Mouse (Mus musculus) heart, embryonic 12.5 days (tissue): ENCODE results near the gene Zbtb5. TPM values are rescaled to one million over a fixed set of nuclear protein-coding genes. Genes with fewer than 3 reads are reported as not detected.

Experiments used
- ATAC-seq: fragments of 200-750 bp; cut with Nextera tagmentation; 2 replicates; pipeline ENCODE4 v1.8.0; 2017; ENCODE audit warnings: moderate TSS enrichment, moderate library complexity; ENCODE audit not compliant: insufficient number of reproducible peaks, low FRiP score
- H3K27ac ChIP-seq: fragments of 300-500 bp; sonication (generic); 2 replicates; pipeline ENCODE4 v1.5.1; 2016; ENCODE audit warnings: mild to moderate bottlenecking, moderate library complexity; ENCODE audit not compliant: poor library complexity, severe bottlenecking
- H3K27me3 ChIP-seq: fragments of 300-500 bp; sonication (generic); replicated peaks from 2 replicates; pipeline ENCODE4 v1.6.1; 2016; ENCODE audit warnings: mild to moderate bottlenecking, moderate library complexity
- H3K36me3 ChIP-seq: fragments of 300-500 bp; sonication (generic); 2 replicates; pipeline ENCODE4 v1.6.1; 2016; ENCODE audit warnings: mild to moderate bottlenecking, moderate library complexity
- H3K4me1 ChIP-seq: fragments of 300-500 bp; sonication (generic); replicated peaks from 2 replicates; pipeline ENCODE4 v1.6.1; 2016; ENCODE audit warnings: mild to moderate bottlenecking
- H3K4me2 ChIP-seq: fragments of 300-500 bp; sonication (generic); 2 replicates; pipeline ENCODE4 v1.6.1; 2016; ENCODE audit warnings: mild to moderate bottlenecking, moderate library complexity
- H3K4me3 ChIP-seq: fragments of 300-500 bp; sonication (generic); 2 replicates; pipeline ENCODE4 v1.5.1; 2016; ENCODE audit warnings: mild to moderate bottlenecking
- H3K9ac ChIP-seq: fragments of 300-500 bp; sonication (generic); 2 replicates; pipeline ENCODE4 v1.6.1; 2016; ENCODE audit warnings: mild to moderate bottlenecking, moderate library complexity
- H3K9me3 ChIP-seq: fragments of 300-500 bp; sonication (generic); replicated peaks from 2 replicates; pipeline ENCODE4 v1.6.1; 2016; ENCODE audit warnings: mild to moderate bottlenecking, moderate library complexity
- WGBS: fragments of 180-500 bp; shearing (Covaris S2); methylation state at CpG from one replicate; pipeline ENCODE4 v1.1.7; 2016; 5-methylcytosine and 5-hydroxymethylcytosine counted together
- polyA plus RNA-seq: library from polyadenylated mRNA; unstranded; fragments of >200 nt; fragmentation: Nextera tagmentation; extraction: Ambion mirVana; gene quantifications from 2 replicates; pipeline ENCODE4 v1.2.1, GENCODE M21; 2016

Gene Zbtb5
- polyA plus RNA-seq, 1 experiment from 2014 or later, result 20.4 TPM

- 30% methylated on average over 5 of the region's 5 CpGs for WGBS
- H3K4me2 ChIP-seq, result peak overlapping the region; percentile 88
- H3K9ac ChIP-seq, result peak overlapping the region; percentile 80
- no peak for ATAC-seq
- peaks cover 32% of the 10 kb centered on the region for H3K36me3 ChIP-seq
- H3K27me3 ChIP-seq, result no peaks in the 10 kb centered on the region
- H3K27ac ChIP-seq, result peak overlapping the region; percentile 81
- peak overlapping the region; percentile 64 for H3K4me3 ChIP-seq
- H3K9me3 ChIP-seq, result no peaks in the 10 kb centered on the region
- peaks cover 30% of the 10 kb centered on the region for H3K4me1 ChIP-seq
Observed at GRCm38 (mm10) chr4:44981974-44982287, 30.3 kb downstream of the Zbtb5 start.

DNA sequence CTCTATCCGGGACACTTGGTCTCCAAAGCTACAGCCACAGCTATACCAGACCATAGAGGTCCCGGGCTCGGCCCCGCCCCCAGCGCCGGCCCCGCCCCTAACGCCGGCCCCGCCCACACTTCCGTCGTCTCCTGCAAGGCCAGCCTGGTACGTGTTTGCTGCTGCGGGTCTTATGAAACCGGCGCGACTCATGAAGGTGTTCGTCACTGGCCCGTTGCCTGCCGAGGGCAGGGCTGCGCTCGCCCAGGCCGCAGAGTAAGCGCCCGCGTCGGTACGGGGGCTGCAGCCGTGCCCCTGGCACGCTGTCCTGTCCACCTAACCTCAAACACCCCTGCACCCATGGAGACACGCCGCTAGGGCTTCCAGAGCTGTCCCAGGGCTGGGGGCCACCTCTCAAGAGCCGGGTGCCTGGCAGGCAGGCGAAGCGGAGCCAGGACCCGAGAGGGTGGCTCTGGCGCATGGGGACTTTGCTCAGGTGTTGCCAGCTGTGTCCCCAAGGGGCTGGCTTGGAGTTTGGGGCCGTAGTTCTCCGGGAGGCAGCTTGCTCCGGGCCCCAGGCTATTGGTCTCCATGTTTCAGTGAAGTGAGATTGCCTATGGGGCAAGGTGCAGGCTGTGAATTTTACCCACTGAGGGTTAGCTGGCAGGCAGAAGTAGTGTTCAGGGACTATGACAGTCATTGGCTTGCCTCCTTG, 30.8 kb downstream of the Zbtb5 start, which contains the start of gene Grhpr:
Grhpr (plus strand) TSS at position 116 of the 694 bp plus-strand sequence.
- peaks cover 27% of the 10 kb centered on the region for H3K36me3 ChIP-seq
- peak within 1 kb of the TSS; percentile 80 for H3K9ac ChIP-seq
- H3K9me3 ChIP-seq, result no peaks in the 10 kb centered on the region
- peaks cover 30% of the 10 kb centered on the region for H3K4me1 ChIP-seq
- H3K4me2 ChIP-seq, result peak within 1 kb of the TSS; percentile 88
- peak; percentile 96 for ATAC-seq
- no peaks in the 10 kb centered on the region for H3K27me3 ChIP-seq
- peak within 1 kb of the TSS; percentile 64 for H3K4me3 ChIP-seq
- peak within 1 kb of the TSS; percentile 81 for H3K27ac ChIP-seq
- WGBS, result 1% methylated on average over 40 of the region's 40 CpGs

DNA sequence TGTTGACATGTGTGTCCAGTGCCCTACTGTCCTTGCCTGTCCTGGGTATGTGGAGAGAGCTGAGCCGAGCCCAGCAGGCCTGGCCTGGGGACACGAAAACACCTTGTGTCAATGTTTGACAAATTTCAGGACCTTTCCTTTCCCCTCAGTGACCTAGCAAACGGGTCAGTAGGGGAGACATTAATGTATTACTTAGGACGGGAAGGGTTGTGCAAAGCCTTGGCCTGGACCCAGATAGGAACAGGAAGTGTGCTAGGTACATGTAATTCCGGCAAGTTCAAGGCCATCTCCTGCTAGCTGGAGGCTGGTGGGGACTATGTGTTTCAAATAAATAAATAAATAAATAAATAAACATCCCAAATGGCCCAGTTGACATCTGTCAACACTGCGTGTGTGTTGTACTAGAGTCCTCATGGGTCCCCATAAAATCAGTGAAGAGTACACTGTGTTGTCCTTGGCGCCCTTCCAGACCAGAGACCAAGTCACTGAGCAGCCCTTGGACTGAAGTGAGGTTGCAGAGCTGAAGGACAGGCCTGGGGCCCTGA, 32.3 kb downstream of the Zbtb5 start:
- H3K27me3 ChIP-seq, result no peaks in the 10 kb centered on the region
- H3K36me3 ChIP-seq, result peaks cover 12% of the 10 kb centered on the region
- H3K4me2 ChIP-seq, result no peak overlapping the region
- no peak for ATAC-seq
- H3K9me3 ChIP-seq, result no peaks in the 10 kb centered on the region
- WGBS, result 72% methylated on average over 7 of the region's 7 CpGs
- no peak overlapping the region for H3K9ac ChIP-seq
- peaks cover 30% of the 10 kb centered on the region for H3K4me1 ChIP-seq
- H3K4me3 ChIP-seq, result no peak overlapping the region
- no peak overlapping the region for H3K27ac ChIP-seq

GRCm38 (mm10) chr4:44978175-44978574, 34.0 kb downstream of the Zbtb5 start:
- H3K4me1 ChIP-seq, result peaks cover 31% of the 10 kb centered on the region
- no peak for ATAC-seq
- no peak overlapping the region for H3K4me3 ChIP-seq
- 79% methylated on average over 5 of the region's 5 CpGs for WGBS
- H3K9me3 ChIP-seq, result no peaks in the 10 kb centered on the region
- no peaks in the 10 kb centered on the region for H3K27me3 ChIP-seq
- no peak overlapping the region for H3K9ac ChIP-seq
- no peak overlapping the region for H3K4me2 ChIP-seq
- H3K27ac ChIP-seq, result no peak overlapping the region
- H3K36me3 ChIP-seq, result no peaks in the 10 kb centered on the region

DNA sequence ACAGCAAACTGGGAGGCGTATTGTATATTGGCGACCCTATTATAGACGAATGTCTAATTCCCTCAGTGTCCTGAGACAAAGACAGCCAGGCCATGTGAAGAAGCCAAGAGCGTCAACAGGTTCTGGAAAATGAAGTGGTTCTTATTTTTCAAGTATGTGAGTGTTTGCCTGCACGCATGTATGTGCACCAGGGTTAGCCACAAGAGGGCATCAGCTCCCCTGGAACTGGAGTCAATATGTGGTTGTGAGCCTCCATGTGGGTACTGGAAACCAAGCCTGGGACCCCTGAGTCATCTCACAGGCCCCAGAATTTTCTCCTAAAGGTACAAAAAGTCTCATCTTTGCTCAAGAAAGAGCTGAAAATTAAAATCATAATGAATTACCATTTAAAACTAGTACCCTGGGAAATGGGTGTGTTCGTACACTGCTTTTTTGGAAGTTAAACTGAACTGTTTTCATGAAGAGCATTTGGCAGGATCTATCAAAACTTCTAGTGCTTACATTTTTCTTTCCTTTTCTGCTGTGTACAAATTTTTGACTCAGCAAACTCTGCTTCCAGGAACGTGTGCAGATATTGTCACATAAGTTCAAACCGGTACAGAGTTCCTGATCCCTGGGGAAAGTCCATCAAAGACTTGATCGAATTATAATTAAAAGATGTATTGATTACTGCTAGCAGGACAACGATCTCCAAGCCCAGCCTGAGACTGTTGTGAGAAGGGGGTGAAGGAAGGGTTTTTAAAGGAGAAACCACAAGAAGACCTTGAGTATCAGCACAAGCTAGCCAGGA, 35.1 kb downstream of the Zbtb5 start:
- Histone ChIP-seq H3K9ac (no peak overlapping the region), H3K4me1 (peaks cover 21% of the 10 kb centered on the region), H3K4me3 (no peak overlapping the region), H3K27me3 (no peaks in the 10 kb centered on the region), H3K4me2 (no peak overlapping the region), H3K36me3 (no peaks in the 10 kb centered on the region), H3K27ac (no peak overlapping the region), H3K9me3 (no peaks in the 10 kb centered on the region)
- ATAC-seq, result no peak
- 78% methylated on average over 10 of the region's 10 CpGs for WGBS

- no peak overlapping the region for H3K4me3 ChIP-seq
- no peak overlapping the region for H3K27ac ChIP-seq
- ATAC-seq, result no peak
- no peak overlapping the region for H3K4me2 ChIP-seq
- H3K4me1 ChIP-seq, result peaks cover 21% of the 10 kb centered on the region
- H3K9me3 ChIP-seq, result no peaks in the 10 kb centered on the region
- no peaks in the 10 kb centered on the region for H3K36me3 ChIP-seq
- 70% methylated on average over 6 of the region's 6 CpGs for WGBS
- no peak overlapping the region for H3K9ac ChIP-seq
- H3K27me3 ChIP-seq, result no peaks in the 10 kb centered on the region
Observed at GRCm38 (mm10) chr4:44976026-44976615, 36.1 kb downstream of the Zbtb5 start.

- H3K4me1 ChIP-seq, result peaks cover 9% of the 10 kb centered on the region
- no peak overlapping the region for H3K9ac ChIP-seq
- no peaks in the 10 kb centered on the region for H3K27me3 ChIP-seq
- H3K36me3 ChIP-seq, result no peaks in the 10 kb centered on the region
- 78% methylated on average over 8 of the region's 8 CpGs for WGBS
- H3K9me3 ChIP-seq, result no peaks in the 10 kb centered on the region
- ATAC-seq, result no peak
- H3K27ac ChIP-seq, result no peak overlapping the region
- no peak overlapping the region for H3K4me3 ChIP-seq
- H3K4me2 ChIP-seq, result no peak overlapping the region; the same call in 1 of the 2 replicates
Observed at GRCm38 (mm10) chr4:44974331-44974730, 37.9 kb downstream of the Zbtb5 start.

DNA sequence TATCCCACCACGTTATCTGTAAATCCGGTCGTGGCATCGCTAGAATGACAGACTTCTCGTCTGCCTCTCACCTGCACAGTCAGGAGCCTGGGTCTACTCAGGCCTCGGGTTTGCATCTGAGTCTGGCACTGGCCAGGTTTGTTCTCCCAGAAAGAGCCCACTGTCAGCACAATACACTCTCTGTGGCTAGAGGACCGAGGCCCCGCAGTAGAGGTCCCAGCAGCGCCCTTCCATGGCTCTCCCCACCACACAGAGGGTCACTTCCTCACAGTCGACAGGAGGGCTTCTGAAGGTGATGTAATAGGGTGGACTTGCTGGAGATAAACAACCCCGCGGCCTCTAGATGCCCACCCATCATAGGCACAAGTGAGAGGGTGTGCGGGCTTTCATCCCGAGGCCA, 38.3 kb downstream of the Zbtb5 start:
- 0 out of 2 replicates have a peak overlapping the region, but pooled peaks have one; percentile 32 for H3K9ac ChIP-seq

GRCm38 (mm10) chr4:44973450-44973849, 38.8 kb downstream of the Zbtb5 start:
- Histone ChIP-seq H3K27me3 (no peaks in the 10 kb centered on the region), H3K4me2 (peak overlapping the region; percentile 66), H3K9me3 (no peaks in the 10 kb centered on the region), H3K4me3 (peak overlapping the region; percentile 30), H3K36me3 (no peaks in the 10 kb centered on the region), H3K4me1 (peaks cover 9% of the 10 kb centered on the region), H3K27ac (no peak overlapping the region), H3K9ac (0 out of 2 replicates have a peak overlapping the region, but pooled peaks have one; percentile 32)
- peak; percentile 60; the same call in 1 of the 2 replicates for ATAC-seq
- WGBS, result 11% methylated on average over 9 of the region's 9 CpGs

More for the DNA sequence above, 38.3 kb downstream of the Zbtb5 start:
- Histone ChIP-seq H3K4me3 (peak overlapping the region; percentile 30), H3K4me1 (peaks cover 9% of the 10 kb centered on the region), H3K27ac (no peak overlapping the region), H3K27me3 (no peaks in the 10 kb centered on the region), H3K9me3 (no peaks in the 10 kb centered on the region), H3K4me2 (peak overlapping the region; percentile 66), H3K36me3 (no peaks in the 10 kb centered on the region)
- peak; percentile 46; the same call in 1 of the 2 replicates for ATAC-seq
- 44% methylated on average over 14 of the region's 14 CpGs for WGBS

GRCm38 (mm10) chr4:44970612-44971110, 41.6 kb downstream of the Zbtb5 start:
- H3K4me2 ChIP-seq, result no peak overlapping the region
- H3K9me3 ChIP-seq, result no peaks in the 10 kb centered on the region
- ATAC-seq, result no peak
- H3K27me3 ChIP-seq, result no peaks in the 10 kb centered on the region; the same call in 1 of the 2 replicates
- peaks cover 9% of the 10 kb centered on the region for H3K4me1 ChIP-seq
- no peak overlapping the region for H3K27ac ChIP-seq
- H3K36me3 ChIP-seq, result no peaks in the 10 kb centered on the region
- H3K4me3 ChIP-seq, result no peak overlapping the region
- no peak overlapping the region for H3K9ac ChIP-seq
- whole genome bisulfite sequencing, result 20% methylated on average over 10 of the region's 10 CpGs

DNA sequence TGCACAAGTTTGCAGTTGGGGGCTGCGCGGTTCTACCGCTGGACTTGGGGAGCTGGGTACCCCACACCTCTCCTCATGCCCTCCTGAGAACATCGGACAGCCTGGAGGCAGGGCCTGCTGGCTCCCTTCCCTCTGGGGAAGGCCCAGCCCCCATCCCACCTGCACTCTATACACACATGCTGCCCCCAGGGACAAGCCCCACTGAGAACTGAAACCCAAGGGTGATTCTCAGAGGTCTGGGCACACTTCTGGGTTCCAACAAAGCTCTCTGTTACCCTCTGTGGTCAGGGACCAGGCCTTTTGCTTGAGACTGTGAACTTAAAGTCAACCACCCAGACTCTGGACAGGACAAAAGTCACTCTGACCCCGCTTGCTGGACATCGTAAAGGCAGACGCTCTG, 42.2 kb downstream of the Zbtb5 start:
- H3K27ac ChIP-seq, result no peak overlapping the region
- no peak for ATAC-seq
- H3K4me3 ChIP-seq, result no peak overlapping the region
- no peak overlapping the region for H3K4me2 ChIP-seq
- H3K36me3 ChIP-seq, result no peaks in the 10 kb centered on the region
- WGBS, result 82% methylated on average over 7 of the region's 7 CpGs
- H3K27me3 ChIP-seq, result no peaks in the 10 kb centered on the region; the same call in 1 of the 2 replicates
- peaks cover 9% of the 10 kb centered on the region for H3K4me1 ChIP-seq
- H3K9ac ChIP-seq, result no peak overlapping the region
- H3K9me3 ChIP-seq, result no peaks in the 10 kb centered on the region
